Mouse (Mus musculus) heart, adult 18-20 months (tissue): ENCODE data around the gene Ddah2. TPM values are rescaled to one million over a fixed set of nuclear protein-coding genes. Genes with fewer than 3 reads are reported as not detected.
A peak's percentile ranks its signal among the peaks of the same experiment; 100 is the strongest.

Source experiments
- DNase-seq, 2 experiments: peaks; one replicate each; pipeline ENCODE4 v3.0.0; 2021 to 2022; ENCODE audit warnings: mixed read lengths in 1 of 2
- total RNA-seq, 2 experiments: library from RNA; stranded (reverse); gene quantifications; 2 replicates each; pipeline ENCODE4 v1.2.3; 2021

Gene Ddah2
- total RNA-seq, 2 experiments from 2014 or later = 14.0 to 19.8 TPM

DNA sequence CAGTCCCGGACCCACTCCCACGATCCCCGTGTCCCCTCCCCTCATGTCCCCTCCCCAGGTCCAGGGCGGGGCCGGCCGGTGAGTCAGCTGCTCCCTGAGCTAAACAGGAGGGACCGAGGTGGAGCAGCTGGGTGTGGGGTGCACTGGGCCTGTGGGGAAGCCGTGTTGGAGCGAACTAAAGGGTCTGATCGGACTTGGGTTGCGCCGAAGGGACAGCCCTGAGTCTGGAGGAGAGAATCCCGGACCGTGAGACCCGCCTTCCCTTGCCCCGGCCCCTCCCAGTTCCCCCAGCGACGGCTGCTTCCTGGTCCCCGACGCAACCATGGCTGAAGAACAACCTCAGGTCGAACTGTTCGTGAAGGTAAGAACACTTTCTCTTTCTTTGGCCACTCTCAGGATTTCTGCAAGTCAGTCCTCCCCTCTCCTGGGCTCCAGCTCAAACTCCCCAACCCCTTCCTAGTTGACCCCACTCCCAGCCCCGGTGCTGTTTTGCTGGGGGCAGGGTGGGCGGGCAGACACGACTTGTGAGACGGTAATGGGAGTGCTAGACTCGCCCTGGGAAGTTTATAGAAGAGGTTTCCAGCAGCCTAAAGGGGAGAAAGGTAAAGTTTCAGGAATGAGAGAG lies 8.6 kb upstream of the Ddah2 start:
- DNase-seq = peak; percentile 86 to 90

DNA sequence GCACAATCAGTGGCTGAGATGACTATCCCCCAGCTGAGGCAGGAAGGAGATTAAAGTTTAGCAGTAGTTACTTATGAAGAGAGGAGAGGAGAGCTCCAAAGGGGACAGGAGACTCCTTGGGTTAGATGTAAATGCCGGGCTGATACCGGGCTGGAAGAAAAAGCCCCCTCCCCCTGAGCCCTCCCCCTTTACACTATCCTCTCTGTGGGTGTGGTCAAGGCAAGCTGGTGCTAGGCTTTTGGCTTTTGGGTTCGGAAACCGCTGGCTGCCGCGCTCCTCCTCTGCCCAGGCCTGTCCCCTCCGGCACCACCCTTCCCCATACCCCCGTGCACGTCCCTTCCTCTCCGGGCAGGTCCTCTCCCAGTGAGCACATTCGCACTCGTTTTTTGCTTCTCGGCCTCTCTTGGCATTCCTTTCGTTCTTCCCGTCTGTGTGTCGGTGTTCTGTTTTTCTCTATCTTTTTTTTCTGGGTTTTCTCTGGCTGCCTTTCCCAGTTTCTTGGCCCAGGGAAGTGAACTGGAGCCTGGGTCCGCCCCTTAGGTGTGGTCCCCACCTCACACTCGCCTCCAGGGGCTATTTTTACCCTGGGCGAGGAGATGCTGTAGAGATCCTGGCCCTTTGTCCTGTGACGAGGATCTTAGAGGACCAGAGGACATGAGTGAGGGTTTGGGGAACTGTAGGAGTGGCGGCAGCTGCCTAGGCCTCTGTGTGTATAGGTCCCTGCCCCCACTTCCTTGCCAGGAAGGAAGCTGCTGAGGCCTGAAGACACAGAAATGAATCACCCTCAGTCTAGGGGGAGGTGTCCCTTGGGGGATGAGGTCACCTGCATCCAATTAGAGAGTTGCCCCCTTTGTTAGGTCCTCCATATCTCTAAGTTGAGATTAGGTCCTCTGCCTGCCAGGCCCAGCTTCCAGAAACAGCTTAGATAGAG lies 7.4 kb upstream of the Ddah2 start:
- DNase-seq = peak; percentile 85 to 94

DNA sequence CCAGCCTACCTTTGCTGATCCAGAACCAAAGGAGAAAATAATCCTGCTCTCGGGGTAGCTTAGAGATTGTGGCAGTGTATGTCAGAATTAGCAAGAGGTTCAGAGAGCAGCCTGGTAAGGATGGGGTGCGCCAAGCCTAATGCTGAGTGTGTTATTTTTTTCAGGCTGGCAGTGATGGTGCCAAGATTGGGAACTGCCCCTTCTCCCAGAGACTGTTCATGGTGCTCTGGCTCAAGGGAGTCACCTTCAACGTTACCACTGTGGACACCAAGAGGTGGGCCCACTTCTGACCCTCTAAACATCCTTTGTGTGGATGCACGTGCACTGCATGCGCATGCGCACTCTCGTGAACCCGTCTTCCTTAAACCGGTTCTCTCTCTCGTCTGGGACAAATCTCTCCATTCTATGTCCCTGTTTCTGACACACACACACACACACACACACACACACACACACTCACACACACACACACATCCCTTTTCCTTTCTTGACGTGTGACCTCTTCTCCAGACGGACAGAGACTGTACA lies 6.5 kb upstream of the Ddah2 start:
- DNase-seq = no peak

DNA sequence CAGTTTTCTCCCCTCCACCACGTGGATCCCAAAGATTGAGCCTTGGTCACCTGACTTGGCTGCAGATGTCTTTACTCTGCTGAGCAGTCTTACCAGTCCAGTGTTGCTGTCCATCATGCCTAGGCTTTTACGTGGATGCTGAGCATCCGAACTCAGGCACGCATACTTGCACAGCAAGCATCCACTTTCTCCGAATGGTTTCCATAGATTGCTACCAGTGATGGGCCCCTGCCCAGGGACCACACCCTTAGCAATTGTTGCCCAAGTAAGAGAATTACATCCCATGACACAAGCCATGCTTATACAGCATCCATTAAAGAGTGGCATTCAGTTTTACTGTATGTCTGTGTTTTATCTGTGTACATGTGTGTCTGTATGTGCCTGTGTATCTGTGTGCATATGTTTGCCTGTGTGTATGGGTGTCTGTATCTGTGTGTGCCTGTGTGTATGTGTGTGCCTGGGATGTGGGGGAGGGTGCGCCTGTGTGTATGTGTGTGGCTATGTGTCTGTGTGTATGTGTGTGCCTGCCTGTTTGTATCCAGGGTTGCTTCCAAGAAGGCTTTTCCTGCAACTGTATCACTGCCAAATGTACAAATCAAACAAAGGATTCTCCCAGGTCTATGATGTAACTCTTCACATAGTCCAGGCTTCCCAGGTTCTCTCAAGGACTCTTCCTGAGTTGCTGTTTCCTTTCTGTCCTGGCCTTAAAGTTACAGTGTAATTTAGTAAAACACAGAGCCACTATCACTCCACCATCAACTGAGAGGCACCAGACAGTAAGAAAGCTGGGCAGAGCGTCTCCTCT lies 2.9 kb upstream of the Ddah2 start:
- DNase-seq = no peak

DNA sequence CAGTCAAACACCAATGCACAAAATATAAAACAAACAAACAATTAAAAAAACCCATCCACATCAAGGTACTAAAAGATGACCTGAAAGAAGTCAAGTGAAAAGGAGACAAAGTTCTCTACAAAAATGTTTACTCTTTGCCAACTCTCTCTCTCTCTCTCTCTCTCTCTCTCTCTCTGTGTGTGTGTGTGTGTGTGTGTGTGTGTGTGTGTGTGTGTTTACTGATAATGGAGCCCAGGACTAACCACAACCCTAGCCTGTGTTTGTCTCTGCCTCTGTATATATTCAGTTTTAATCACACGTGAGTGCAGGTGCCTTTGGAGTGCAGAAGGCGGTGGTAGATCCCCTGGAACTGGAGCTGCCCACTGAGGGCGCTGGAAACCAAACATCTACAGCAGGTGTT lies 1.7 kb upstream of the Ddah2 start:
- DNase-seq = no peak

- DNase-seq = no peak
Measured at GRCm38 (mm10) chr17:35058316-35058715, 519 bp upstream of the Ddah2 start.

GRCm38 (mm10) chr17:35060071-35060470 lies 1.2 kb downstream of the Ddah2 start:
- no peak for DNase-seq

DNA sequence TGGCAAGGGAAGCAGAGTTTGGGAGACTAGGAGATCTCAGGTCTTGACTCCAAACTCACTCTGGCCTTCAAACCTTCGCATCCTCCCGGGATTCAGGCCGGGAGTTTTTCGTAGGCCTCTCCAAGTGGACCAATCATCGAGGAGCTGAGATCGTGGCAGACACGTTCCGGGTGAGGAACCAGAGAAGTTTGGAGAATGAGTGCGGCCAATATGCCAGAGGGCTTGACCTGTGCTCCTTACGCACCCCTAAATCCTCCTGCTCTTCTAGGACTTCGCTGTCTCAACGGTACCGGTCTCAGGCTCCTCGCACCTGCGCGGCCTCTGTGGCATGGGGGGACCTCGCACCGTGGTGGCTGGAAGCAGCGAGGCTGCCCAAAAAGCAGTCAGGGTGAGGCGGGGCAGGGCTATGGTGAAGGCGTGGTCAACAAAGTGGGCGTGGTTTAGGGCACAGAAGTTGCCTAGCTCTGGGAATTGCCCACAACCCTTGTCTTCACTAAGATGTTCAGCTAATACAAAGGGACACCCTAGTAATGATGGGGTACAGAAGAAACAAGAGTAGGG lies 2.0 kb downstream of the Ddah2 start:
- DNase-seq = peak; percentile 27 to 41

DNA sequence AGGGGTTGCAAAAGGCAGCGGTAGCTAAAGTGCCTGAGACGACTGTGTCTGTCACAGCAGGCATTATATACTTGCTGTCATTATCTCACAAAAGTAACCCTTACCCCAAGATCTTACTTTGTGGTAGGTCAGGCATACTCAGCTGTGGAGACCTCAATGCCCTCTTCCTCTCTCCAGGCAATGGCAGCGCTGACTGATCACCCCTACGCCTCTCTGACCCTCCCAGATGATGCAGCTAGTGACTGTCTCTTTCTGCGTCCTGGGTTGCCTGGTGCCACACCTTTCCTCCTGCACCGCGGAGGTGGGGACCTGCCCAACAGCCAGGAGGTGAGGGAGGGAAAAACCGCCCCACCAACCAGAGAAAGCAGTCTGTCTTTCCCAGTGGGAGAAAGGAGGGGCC lies 2.5 kb downstream of the Ddah2 start:
- no peak for DNase-seq

DNA sequence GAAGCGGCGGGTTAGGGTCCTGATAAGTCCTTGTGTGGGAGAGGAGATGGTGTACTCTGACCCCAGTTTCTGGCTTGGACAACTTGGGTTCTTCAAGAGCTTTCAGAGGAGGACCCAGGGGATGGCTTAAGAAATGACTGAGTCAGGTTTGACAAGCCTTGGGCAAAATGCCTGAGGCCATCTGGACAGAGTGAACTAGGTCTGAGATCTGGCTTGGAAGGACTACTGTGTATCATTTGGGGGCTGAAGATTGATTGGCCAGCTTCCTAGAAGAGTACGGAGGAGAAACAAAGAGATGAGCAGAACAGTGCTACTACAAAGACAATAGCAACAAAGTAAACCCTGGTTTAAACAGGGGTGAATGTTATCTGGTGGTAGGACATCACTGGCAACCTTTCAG lies 4.6 kb downstream of the Ddah2 start:
- peak; percentile 38 to 40 for DNase-seq

- no peak for DNase-seq
Measured at GRCm38 (mm10) chr17:35064378-35064877, 5.6 kb downstream of the Ddah2 start.

- peak; percentile 60 to 71 for DNase-seq
Measured at GRCm38 (mm10) chr17:35064951-35065947, 6.4 kb downstream of the Ddah2 start, which contains the start of gene Ly6g6c. Gene Ly6g6c (plus strand): TSS chr17:35065388.

DNA sequence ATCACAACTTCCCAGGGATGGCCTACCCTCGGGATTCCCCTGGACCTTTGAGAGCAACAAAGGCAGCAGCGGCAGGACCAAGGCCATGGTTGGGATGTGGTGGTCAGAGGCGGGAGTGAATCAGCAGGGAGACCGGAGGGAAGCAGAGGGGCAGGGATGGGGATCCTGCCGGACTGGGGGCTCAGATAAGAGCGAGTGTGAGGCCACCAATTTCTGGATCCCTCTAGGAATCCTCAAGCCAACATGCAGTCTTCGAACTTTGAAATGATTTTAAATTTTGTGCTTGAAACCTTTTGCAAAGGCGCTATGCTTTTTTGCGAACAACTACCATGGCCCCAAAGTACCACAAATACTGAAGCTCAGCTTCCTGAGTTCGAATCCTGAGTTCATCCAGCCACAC lies 7.2 kb downstream of the Ddah2 start, which contains the start of gene Mpig6b:
TSS of gene Mpig6b (minus strand) at position 101 of the 400 bp plus-strand sequence.
- no peak for DNase-seq

DNA sequence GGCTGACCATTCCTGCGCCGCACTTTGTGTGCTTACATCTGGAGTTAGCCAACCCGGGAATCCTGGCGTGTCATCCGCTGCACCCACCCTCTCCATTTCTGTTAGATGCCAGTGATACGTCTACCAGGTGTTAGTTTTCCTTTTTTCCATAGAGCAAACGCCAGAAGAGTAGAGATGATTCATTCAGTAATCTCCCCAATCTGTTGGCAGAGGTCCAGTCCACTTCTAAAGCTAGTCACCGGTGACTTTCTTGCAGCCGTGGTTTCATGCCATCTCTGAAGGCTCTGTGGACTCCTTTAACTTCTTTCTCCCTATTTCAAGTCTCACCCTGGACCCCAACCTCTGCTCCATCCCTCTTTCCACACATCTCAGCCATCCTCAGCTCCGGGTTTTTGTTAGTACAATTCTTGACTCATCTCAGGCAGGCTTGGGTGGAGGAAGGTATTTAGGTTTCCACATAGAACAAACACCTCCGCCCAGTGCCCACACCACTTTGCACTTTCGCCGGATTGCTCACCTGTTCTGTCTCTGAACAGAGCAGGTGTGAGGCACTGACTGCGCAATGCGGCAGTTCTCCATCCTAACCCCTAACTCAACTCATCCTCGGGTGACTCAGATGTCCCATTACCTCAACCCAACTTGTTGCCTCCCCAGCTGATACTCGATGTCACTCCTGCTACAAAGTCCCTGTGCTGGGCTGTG lies 9.5 kb downstream of the Ddah2 start:
- no peak for DNase-seq

- DNase-seq = peak in 1 of 2 experiments; percentile 54
Measured at GRCm38 (mm10) chr17:35070556-35071229, 11.9 kb downstream of the Ddah2 start.

GRCm38 (mm10) chr17:35071454-35071853 lies 12.6 kb downstream of the Ddah2 start:
- no peak for DNase-seq

DNA sequence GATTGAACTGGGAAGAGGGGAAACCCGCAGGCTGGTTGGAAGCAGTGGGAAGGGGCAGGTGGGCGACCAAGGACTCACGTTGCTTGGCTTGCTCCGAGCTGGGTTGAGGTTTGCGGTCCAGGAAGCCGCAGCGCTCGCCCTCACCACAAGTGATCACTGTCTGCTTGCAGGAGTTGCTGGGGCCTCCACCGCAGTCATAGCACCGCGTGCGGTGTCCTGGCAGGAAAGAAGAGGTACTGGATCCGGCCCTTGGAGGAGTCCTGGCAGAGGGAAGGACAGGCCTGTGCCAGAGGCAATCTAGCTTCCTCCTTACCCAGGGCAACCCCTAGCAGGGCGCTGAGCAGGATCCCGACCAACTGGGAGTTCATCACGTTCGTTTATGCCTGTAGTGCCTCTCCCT lies 15.3 kb downstream of the Ddah2 start:
- DNase-seq = no peak

DNA sequence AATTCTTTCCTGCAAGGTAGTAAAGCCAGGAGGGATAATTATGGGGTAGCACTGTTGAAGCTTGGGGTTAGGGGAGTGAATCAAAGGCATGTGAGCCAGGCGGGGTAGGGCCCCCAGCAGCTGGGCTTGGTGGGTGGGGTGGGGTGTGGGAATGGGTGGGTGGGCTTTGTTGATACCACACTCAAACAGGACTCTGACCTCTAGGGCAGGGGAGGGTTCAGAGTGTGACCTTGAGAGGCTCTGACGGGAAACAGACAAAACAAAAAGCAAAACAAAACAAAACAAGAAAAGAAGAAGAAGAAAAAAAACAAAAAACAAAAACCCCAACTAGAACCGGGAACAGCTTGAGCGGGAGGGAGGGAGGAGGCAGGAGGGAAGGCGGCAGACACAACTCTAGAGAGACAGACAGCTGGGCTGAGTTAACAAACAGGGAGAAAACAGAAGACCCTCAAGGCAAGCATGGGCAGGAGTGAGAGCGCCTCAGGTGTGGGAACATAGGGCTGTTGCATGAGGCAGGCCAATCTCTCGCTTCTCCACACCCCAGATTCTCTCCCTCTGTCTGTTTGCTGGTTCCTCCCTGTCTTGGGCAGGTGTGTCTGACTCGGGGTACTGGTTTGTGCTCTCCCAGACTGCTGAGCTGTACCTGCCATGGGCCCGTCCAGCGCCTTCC lies 17.8 kb downstream of the Ddah2 start, which contains the start of gene Ly6g6e:
TSS of gene Ly6g6e (plus strand) at position 396 of the 670 bp plus-strand sequence.
- no peak for DNase-seq
